In the genomic region with DNA sequence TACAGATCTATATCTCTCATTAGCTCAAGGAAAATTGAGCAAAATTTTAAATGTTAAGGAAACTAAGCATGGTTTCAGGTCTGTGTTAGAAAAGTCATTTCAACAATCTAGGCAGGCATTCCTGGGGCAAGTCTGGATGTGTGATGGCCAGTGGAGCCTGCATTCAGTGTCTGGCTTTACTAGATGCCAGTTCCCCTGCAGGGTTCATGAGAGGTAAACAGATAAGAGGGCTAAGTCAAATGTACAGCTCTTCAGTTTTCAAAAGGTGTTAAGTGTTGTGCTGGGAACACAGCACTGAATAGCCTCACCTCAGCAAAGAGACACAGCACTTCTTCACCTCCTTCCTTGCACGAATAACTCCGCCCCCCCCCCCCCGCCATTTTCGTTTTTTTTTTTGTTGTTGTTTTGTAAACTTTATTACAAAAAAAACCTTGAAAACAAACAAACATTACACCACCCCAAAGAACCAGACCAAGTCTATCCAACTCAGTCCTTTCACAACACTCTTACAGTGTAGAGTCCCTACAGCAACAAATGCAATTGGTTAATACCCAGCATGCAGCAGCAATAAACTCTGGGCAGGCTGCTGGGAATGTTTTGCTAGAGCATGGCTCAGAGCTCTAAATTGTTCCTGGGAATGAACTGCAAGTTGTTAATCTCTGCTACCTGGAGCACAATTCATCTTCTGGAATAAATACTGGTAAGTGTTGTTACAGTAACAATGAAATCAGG, we compare ENCODE assay signal across 15 mouse cellular contexts.
"Had no signal": no experiment of that assay in that cellular context is flagged by ENCODE, and none has a peak within 500 bp of the region (broad histone marks: within the 10 kb centered on the region; RNA-seq: fewer than 3 reads in every experiment).

No protein-coding gene starts in this region.

- H3K9me3 ChIP-seq: limb, embryonic 15.5 days; liver, embryonic 15.5 days; midbrain, embryonic 10.5 days; neural tube, embryonic 15.5 days had no signal

- H3K4me2 ChIP-seq: limb, embryonic 15.5 days; liver, embryonic 15.5 days; lung, embryonic 14.5 days; neural tube, embryonic 15.5 days had no signal

- DNase-seq: kidney, adult 8-10 months; kidney, postnatal 25 days; left cerebral cortex, postnatal 4 days; lung, embryonic 14.5 days; lung, postnatal 10 days; lung, postnatal 4 days; midbrain, embryonic 14.5 days; right cerebral cortex, adult 18-20 months; thymus, adult 18-20 months; thymus, postnatal 14 days had no signal

- H3K27ac ChIP-seq: limb, embryonic 15.5 days; liver, embryonic 15.5 days; midbrain, embryonic 10.5 days; neural tube, embryonic 15.5 days had no signal

- H3K4me3 ChIP-seq: limb, embryonic 15.5 days; liver, embryonic 15.5 days; midbrain, embryonic 10.5 days; myocyte; neural tube, embryonic 15.5 days had no signal

- H3K9ac ChIP-seq: limb, embryonic 15.5 days; liver, embryonic 15.5 days; lung, embryonic 14.5 days; neural tube, embryonic 15.5 days had no signal

- H3K27me3 ChIP-seq: limb, embryonic 15.5 days; liver, embryonic 15.5 days; neural tube, embryonic 15.5 days had no signal

- H3K36me3 ChIP-seq: limb, embryonic 15.5 days; liver, embryonic 15.5 days; neural tube, embryonic 15.5 days had no signal

- H3K4me1 ChIP-seq: limb, embryonic 15.5 days; midbrain, embryonic 10.5 days had no signal
